Mouse (Mus musculus) liver, embryonic 14.5 days (tissue): ENCODE measurements around the gene Olfr429.

Source experiments
- CTCF ChIP-seq: IDR thresholded peaks from 2 replicates; pipeline ENCODE4 v1.5.1; 2016; ENCODE audit warnings: antibody characterized with exemption, low read depth, control low read depth
- EP300 ChIP-seq: IDR thresholded peaks from 2 replicates; pipeline ENCODE4 v1.6.1; 2016; ENCODE audit warnings: antibody characterized with exemption, low read depth

DNA sequence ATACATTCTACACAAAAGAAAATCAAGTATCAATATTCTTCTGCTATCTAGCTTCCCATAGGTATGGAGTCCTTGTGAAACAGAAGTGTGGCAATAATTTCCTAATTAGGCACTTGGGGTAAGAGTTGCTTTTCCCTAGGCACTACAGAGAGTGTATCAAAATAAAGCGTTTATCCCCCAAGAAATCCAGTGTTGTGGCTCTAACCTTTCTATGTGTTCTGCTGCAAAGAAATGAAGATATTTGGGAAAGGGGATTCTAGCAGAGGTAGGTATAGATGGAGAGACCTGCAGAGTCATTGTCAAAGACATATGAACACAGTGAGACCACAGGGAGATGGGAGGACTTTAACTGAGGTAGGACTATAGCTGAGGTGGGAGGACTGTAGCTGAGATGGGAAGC is 12.5 kb downstream of the Olfr429 start, which contains the start of gene Olfr427:
- TF ChIP-seq CTCF = no peak
- no peak for TF ChIP-seq EP300
